Mouse (Mus musculus) forebrain, postnatal 0 days (tissue): Measurements from ENCODE around the gene Usp2. TPM values are rescaled to one million over a fixed set of nuclear protein-coding genes. Genes with fewer than 3 reads are reported as not detected.
A peak's percentile ranks its signal among the peaks of the same experiment; 100 is the strongest.

Source experiments
- ATAC-seq: fragments of 200-750 bp; cut with Nextera tagmentation; 2 replicates; pipeline ENCODE4 v1.8.0; 2017; ENCODE audit warnings: mild to moderate bottlenecking, moderate library complexity
- DNase-seq: peaks from one replicate; pipeline ENCODE4 v3.0.0-alpha.2; 2015
- H3K27ac ChIP-seq: fragments of 300-500 bp; sonication (generic); 2 replicates; pipeline ENCODE4 v1.5.1; 2014; ENCODE audit warnings: low read depth, mild to moderate bottlenecking, antibody characterized with exemption, low read length, moderate library complexity, mixed read lengths
- H3K27me3 ChIP-seq: fragments of 300-500 bp; sonication (generic); 2 replicates; pipeline ENCODE4 v1.6.1; 2014; ENCODE audit warnings: mild to moderate bottlenecking, low read length, mixed read lengths; ENCODE audit not compliant: insufficient read depth
- H3K36me3 ChIP-seq: fragments of 300-500 bp; sonication (generic); 2 replicates; pipeline ENCODE4 v1.6.1; 2014; ENCODE audit warnings: mild to moderate bottlenecking, moderate library complexity; ENCODE audit not compliant: insufficient read depth
- H3K4me1 ChIP-seq: fragments of 300-500 bp; sonication (generic); 2 replicates; pipeline ENCODE4 v1.6.1; 2014; ENCODE audit warnings: antibody characterized with exemption; ENCODE audit not compliant: insufficient read depth
- H3K4me2 ChIP-seq: fragments of 300-500 bp; sonication (generic); 2 replicates; pipeline ENCODE4 v1.6.1; 2014; ENCODE audit warnings: low read depth, mild to moderate bottlenecking, moderate library complexity
- H3K4me3 ChIP-seq: fragments of 300-500 bp; sonication (generic); 2 replicates; pipeline ENCODE4 v1.5.1; 2014; ENCODE audit warnings: low read depth, low read length, mixed read lengths
- H3K9ac ChIP-seq: fragments of 300-500 bp; sonication (generic); 2 replicates; pipeline ENCODE4 v1.6.1; 2014; ENCODE audit warnings: mild to moderate bottlenecking
- H3K9me3 ChIP-seq: fragments of 300-500 bp; sonication (generic); 2 replicates; pipeline ENCODE4 v1.6.1; 2016; ENCODE audit warnings: low read length
- CTCF ChIP-seq: sonication (generic); IDR thresholded peaks from 2 replicates; pipeline ENCODE4 v1.5.1; 2016; ENCODE audit warnings: antibody characterized with exemption, control low read depth, low read depth
- WGBS: fragments of 180-500 bp; shearing (Covaris S2); extraction: QIAGEN DNeasy Blood & Tissue Kit; methylation state at CpG from one replicate; pipeline ENCODE4 v1.1.7; 2014; 5-methylcytosine and 5-hydroxymethylcytosine counted together
- polyA plus RNA-seq: library from polyadenylated mRNA; unstranded; fragments of >200 nt; fragmentation: Nextera tagmentation; extraction: Ambion mirVana; gene quantifications from 2 replicates; pipeline ENCODE4 v1.2.1, GENCODE M21; 2015
- total RNA-seq: library from RNA; depleted of rRNA; stranded (reverse); fragments of >200 nt; gene quantifications from 2 replicates; pipeline ENCODE4 v1.2.3, GENCODE M21; 2014

Gene Usp2
- total and polyA plus RNA-seq, 2 experiments from 2014 or later = 16.6 to 20.2 TPM

GRCm38 (mm10) chr9:44071914-44072598, 5.2 kb downstream of the Usp2 start:
- Histone ChIP-seq H3K9ac (0 out of 2 replicates have a peak overlapping the region, but pooled peaks have one; percentile 2), H3K27ac (peak overlapping the region; percentile 72)
- no peak for TF ChIP-seq CTCF

GRCm38 (mm10) chr9:44072599-44072915, 5.7 kb downstream of the Usp2 start:
- H3K4me3 ChIP-seq = no peak overlapping the region
- H3K4me1 ChIP-seq = no peaks in the 10 kb centered on the region
- 0 out of 2 replicates have a peak overlapping the region, but pooled peaks have one; percentile 3 for H3K9ac ChIP-seq
- no peaks in the 10 kb centered on the region; the same call in 1 of the 2 replicates for H3K27me3 ChIP-seq
- DNase-seq = no peak
- no peaks in the 10 kb centered on the region for H3K36me3 ChIP-seq
- peak; percentile 72 for ATAC-seq
- H3K27ac ChIP-seq = peak overlapping the region; percentile 72
- peak overlapping the region; percentile 15; the same call in 1 of the 2 replicates for H3K4me2 ChIP-seq
- H3K9me3 ChIP-seq = no peaks in the 10 kb centered on the region
- TF ChIP-seq CTCF = no peak
- 14% methylated on average over 4 of the region's 4 CpGs for WGBS

More at GRCm38 (mm10) chr9:44071914-44072598, 5.2 kb downstream of the Usp2 start:
- H3K36me3 ChIP-seq = no peaks in the 10 kb centered on the region
- H3K4me3 ChIP-seq = no peak overlapping the region
- no peaks in the 10 kb centered on the region; the same call in 1 of the 2 replicates for H3K27me3 ChIP-seq
- H3K4me2 ChIP-seq = 0 out of 2 replicates have a peak overlapping the region, but pooled peaks have one; percentile 13
- no peaks in the 10 kb centered on the region for H3K9me3 ChIP-seq
- H3K4me1 ChIP-seq = no peaks in the 10 kb centered on the region
- peak; percentile 84 for ATAC-seq
- WGBS = 19% methylated on average over 11 of the region's 11 CpGs
- peak; percentile 51 for DNase-seq

- no peak for TF ChIP-seq CTCF
- H3K4me1 ChIP-seq = no peaks in the 10 kb centered on the region
- DNase-seq (no peak), ATAC-seq (no peak)
- H3K9ac ChIP-seq = peak overlapping the region; percentile 3; the same call in 1 of the 2 replicates
- WGBS = 46% methylated on average over 5 of the region's 5 CpGs
- no peak overlapping the region for H3K4me3 ChIP-seq
- no peaks in the 10 kb centered on the region for H3K36me3 ChIP-seq
- 0 out of 2 replicates have a peak overlapping the region, but pooled peaks have one; percentile 15 for H3K27ac ChIP-seq
- no peaks in the 10 kb centered on the region; the same call in 1 of the 2 replicates for H3K27me3 ChIP-seq
- H3K9me3 ChIP-seq = no peaks in the 10 kb centered on the region
- peak overlapping the region; percentile 15; the same call in 1 of the 2 replicates for H3K4me2 ChIP-seq
These were observed 6.3 kb downstream of the Usp2 start for GRCm38 (mm10) chr9:44073115-44073514.

GRCm38 (mm10) chr9:44074395-44075275, 7.8 kb downstream of the Usp2 start:
- DNase-seq (no peak), ATAC-seq (no peak)
- Histone ChIP-seq H3K4me1 (no peaks in the 10 kb centered on the region), H3K4me2 (no peak overlapping the region), H3K27ac (no peak overlapping the region), H3K9ac (no peak overlapping the region), H3K4me3 (no peak overlapping the region), H3K36me3 (no peaks in the 10 kb centered on the region), H3K27me3 (no peaks in the 10 kb centered on the region; the same call in 1 of the 2 replicates), H3K9me3 (no peaks in the 10 kb centered on the region)
- TF ChIP-seq CTCF = peak; percentile 9; the same call in 1 of the 2 replicates
- 52% methylated on average over 9 of the region's 9 CpGs for WGBS

DNA sequence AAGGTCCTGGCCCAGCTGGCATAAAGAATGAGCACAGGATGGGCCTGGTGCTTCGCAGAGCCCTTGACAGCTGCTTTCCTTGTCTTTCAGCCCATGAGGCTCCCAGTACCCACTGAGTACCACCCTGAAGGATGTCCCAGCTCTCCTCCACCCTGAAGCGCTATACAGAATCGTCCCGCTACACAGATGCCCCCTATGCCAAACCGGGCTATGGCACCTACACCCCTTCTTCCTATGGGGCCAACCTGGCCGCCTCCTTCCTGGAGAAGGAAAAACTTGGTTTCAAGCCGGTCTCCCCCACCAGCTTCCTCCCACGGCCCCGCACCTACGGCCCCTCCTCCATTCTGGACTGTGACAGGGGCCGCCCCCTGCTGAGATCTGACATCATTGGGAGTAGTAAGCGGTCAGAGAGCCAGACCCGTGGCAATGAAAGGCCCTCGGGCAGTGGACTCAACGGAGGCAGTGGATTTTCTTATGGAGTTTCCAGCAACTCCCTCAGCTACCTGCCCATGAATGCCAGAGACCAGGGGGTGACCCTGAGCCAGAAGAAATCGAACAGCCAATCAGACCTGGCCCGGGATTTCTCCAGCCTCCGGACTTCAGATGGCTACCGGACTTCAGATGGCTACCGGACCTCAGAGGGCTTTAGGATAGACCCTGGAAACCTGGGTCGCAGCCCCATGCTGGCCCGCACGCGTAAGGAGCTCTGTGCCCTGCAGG, 8.6 kb downstream of the Usp2 start:
- DNase-seq (no peak), ATAC-seq (no peak)
- Histone ChIP-seq H3K4me1 (no peaks in the 10 kb centered on the region), H3K4me2 (no peak overlapping the region), H3K27ac (no peak overlapping the region), H3K27me3 (no peaks in the 10 kb centered on the region; the same call in 1 of the 2 replicates), H3K9ac (no peak overlapping the region), H3K9me3 (no peaks in the 10 kb centered on the region), H3K4me3 (no peak overlapping the region), H3K36me3 (no peaks in the 10 kb centered on the region)
- WGBS = 76% methylated on average over 24 of the region's 24 CpGs
- TF ChIP-seq CTCF = no peak

GRCm38 (mm10) chr9:44075996-44076763, 9.4 kb downstream of the Usp2 start:
- no peak overlapping the region for H3K9ac ChIP-seq
- H3K9me3 ChIP-seq = no peaks in the 10 kb centered on the region
- TF ChIP-seq CTCF = no peak
- H3K27ac ChIP-seq = no peak overlapping the region
- H3K4me1 ChIP-seq = no peaks in the 10 kb centered on the region
- DNase-seq (no peak), ATAC-seq (no peak)
- H3K4me3 ChIP-seq = no peak overlapping the region
- no peaks in the 10 kb centered on the region; the same call in 1 of the 2 replicates for H3K27me3 ChIP-seq
- WGBS = 67% methylated on average over 16 of the region's 16 CpGs
- H3K4me2 ChIP-seq = no peak overlapping the region
- no peaks in the 10 kb centered on the region for H3K36me3 ChIP-seq
